Mouse (Mus musculus) heart, postnatal 0 days (tissue): ENCODE measurements around the gene Slc34a3. TPM values are rescaled to one million over a fixed set of nuclear protein-coding genes. Genes with fewer than 3 reads are reported as not detected.

Experiments
- ATAC-seq: fragments of 200-750 bp; cut with Nextera tagmentation; 2 replicates; pipeline ENCODE4 v1.8.0; 2017; ENCODE audit warnings: low read depth, moderate number of reproducible peaks, moderate library complexity; ENCODE audit not compliant: insufficient read depth
- DNase-seq: peaks from one replicate; pipeline ENCODE4 v3.0.0-alpha.2; 2016; ENCODE audit warnings: low spot score
- H3K27ac ChIP-seq: fragments of 300-500 bp; sonication (generic); 2 replicates; pipeline ENCODE4 v1.5.1; 2014; ENCODE audit warnings: low read depth, mild to moderate bottlenecking
- H3K27me3 ChIP-seq: fragments of 300-500 bp; sonication (generic); 2 replicates; pipeline ENCODE4 v1.6.1; 2014; ENCODE audit warnings: low read length, mixed read lengths; ENCODE audit not compliant: control insufficient read depth, insufficient read depth
- H3K36me3 ChIP-seq: fragments of 300-500 bp; sonication (generic); replicated peaks from 2 replicates; pipeline ENCODE4 v1.6.1; 2014; ENCODE audit warnings: low read length, mixed read lengths; ENCODE audit not compliant: control insufficient read depth, insufficient read depth
- H3K4me1 ChIP-seq: fragments of 300-500 bp; sonication (generic); 2 replicates; pipeline ENCODE4 v1.6.1; 2014; ENCODE audit warnings: antibody characterized with exemption; ENCODE audit not compliant: control insufficient read depth, insufficient read depth
- H3K4me2 ChIP-seq: fragments of 300-500 bp; sonication (generic); 2 replicates; pipeline ENCODE4 v1.6.1; 2014; ENCODE audit warnings: low read depth, mild to moderate bottlenecking, low read length, moderate library complexity
- H3K4me3 ChIP-seq: fragments of 300-500 bp; sonication (generic); 2 replicates; pipeline ENCODE4 v1.5.1; 2014; ENCODE audit warnings: low read depth, low read length
- H3K9ac ChIP-seq: fragments of 300-500 bp; sonication (generic); replicated peaks from 2 replicates; pipeline ENCODE4 v1.6.1; 2014; ENCODE audit warnings: low read depth, low read length, mixed read lengths
- H3K9me3 ChIP-seq: fragments of 300-500 bp; sonication (generic); replicated peaks from 2 replicates; pipeline ENCODE4 v1.6.1; 2016; ENCODE audit warnings: low read length; ENCODE audit not compliant: control insufficient read depth
- CTCF ChIP-seq: IDR thresholded peaks from 2 replicates; pipeline ENCODE4 v1.5.1; 2016; ENCODE audit warnings: antibody characterized with exemption, control low read depth, low read depth
- EP300 ChIP-seq: IDR thresholded peaks from 2 replicates; pipeline ENCODE4 v1.6.1; 2016; ENCODE audit warnings: antibody characterized with exemption, low read depth
- WGBS: fragments of 180-500 bp; shearing (Covaris S2); extraction: QIAGEN DNeasy Blood & Tissue Kit; methylation state at CpG from one replicate; pipeline ENCODE4 v1.1.7; 2014; 5-methylcytosine and 5-hydroxymethylcytosine counted together
- polyA plus RNA-seq: library from polyadenylated mRNA; unstranded; fragments of >200 nt; fragmentation: Nextera tagmentation; extraction: Ambion mirVana; gene quantifications from 2 replicates; pipeline ENCODE4 v1.2.1, GENCODE M21; 2015
- total RNA-seq: library from RNA; depleted of rRNA; stranded (reverse); fragments of >200 nt; gene quantifications from 2 replicates; pipeline ENCODE4 v1.2.3, GENCODE M21; 2014; ENCODE audit warnings: low replicate concordance

Slc34a3 gene
- total and polyA plus RNA-seq, 2 experiments from 2014 or later = not detected

DNA sequence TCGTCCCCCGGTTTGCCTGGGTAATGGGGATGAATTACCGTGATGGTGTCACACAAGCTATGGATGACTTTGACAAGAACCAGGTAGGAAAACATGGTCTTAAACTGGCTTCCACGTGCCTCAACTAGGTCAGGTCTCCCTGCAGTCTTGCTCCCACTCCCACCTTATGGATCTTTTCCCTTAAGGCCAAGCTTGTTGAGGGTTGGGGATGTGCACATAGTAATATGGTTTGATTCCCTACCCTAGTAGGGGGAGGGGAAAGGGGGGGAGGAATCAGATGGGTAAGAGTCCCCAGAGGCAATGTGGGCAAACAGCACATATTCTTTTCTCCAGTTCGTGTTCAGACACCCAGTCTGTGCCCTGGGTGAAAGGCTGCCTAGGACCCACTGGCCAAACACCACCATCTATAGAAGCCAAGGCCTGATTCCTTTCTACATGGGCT is 12.8 kb downstream of the Slc34a3 start:
- TF ChIP-seq EP300 (no peak), CTCF (no peak)
- WGBS = 65% methylated on average over 5 of the region's 5 CpGs
- H3K4me1 ChIP-seq = peaks cover 13% of the 10 kb centered on the region

DNA sequence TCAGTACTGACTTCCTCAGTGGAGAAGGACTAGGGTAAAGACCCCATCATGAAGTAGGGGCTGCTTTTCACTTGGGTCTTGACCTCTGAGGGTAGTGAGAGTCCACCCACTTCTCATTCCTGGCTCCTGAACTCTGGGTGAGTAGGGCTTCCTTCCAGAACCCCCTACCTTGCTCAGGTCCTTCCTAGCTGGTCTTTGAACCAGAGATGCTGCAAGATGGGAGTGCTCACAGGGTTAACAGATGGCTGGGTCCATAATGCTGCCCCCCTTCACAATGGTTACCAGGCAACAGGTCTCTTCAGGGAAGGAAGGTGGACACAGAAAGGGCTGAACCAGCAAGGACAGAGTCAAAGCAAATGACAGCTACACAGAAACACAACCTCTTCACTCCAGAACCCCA is 15.7 kb downstream of the Slc34a3 start, which contains the start of gene Fam166a:
Gene Fam166a (plus strand): TSS at position 301 of the 400 bp plus-strand sequence.
- H3K9ac ChIP-seq = no peak within 1 kb of the TSS
- no peaks in the 10 kb centered on the region for H3K9me3 ChIP-seq
- no peak within 1 kb of the TSS for H3K27ac ChIP-seq
- no peak within 1 kb of the TSS for H3K4me2 ChIP-seq
- H3K36me3 ChIP-seq = peaks cover 11% of the 10 kb centered on the region
- no peak within 1 kb of the TSS for H3K4me3 ChIP-seq
- TF ChIP-seq EP300 = no peak
- TF ChIP-seq CTCF = no peak
- no peak for DNase-seq
- ATAC-seq = no peak
- no peaks in the 10 kb centered on the region for H3K27me3 ChIP-seq
- H3K4me1 ChIP-seq = peaks cover 5% of the 10 kb centered on the region

More for the DNA sequence above, 12.8 kb downstream of the Slc34a3 start:
- Histone ChIP-seq H3K4me3 (no peak overlapping the region), H3K27ac (no peak overlapping the region), H3K9me3 (no peaks in the 10 kb centered on the region), H3K9ac (no peak overlapping the region), H3K4me2 (no peak overlapping the region), H3K36me3 (peaks cover 11% of the 10 kb centered on the region), H3K27me3 (no peaks in the 10 kb centered on the region)
- no peak for DNase-seq
- no peak for ATAC-seq

DNA sequence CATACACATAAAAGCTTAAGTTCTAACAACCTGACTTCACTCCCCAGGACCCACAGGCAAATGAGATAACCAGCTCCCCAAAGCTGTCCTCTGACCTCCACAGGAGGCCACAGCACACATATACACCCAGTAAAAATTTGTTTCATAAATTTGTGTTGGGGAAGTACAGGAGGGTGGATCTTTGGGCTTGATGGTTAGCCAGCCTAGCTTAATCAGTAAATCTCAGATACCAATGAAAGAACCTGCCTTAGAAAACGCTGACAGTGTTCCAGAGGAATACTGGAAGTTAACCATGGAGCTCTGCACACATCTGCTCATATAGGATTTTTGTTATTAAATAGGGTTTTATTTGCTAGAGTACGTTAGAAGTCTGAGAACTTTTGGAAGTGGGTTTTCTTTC is 16.5 kb downstream of the Slc34a3 start:
- DNase-seq (no peak), ATAC-seq (no peak)
- 52% methylated on average over 2 of the region's 2 CpGs for WGBS
- no peaks in the 10 kb centered on the region for H3K9me3 ChIP-seq
- TF ChIP-seq CTCF (no peak), EP300 (no peak)
- H3K4me1 ChIP-seq = no peaks in the 10 kb centered on the region
- no peak overlapping the region for H3K4me3 ChIP-seq
- no peaks in the 10 kb centered on the region for H3K27me3 ChIP-seq
- H3K9ac ChIP-seq = no peak overlapping the region
- H3K27ac ChIP-seq = no peak overlapping the region
- H3K4me2 ChIP-seq = no peak overlapping the region
- H3K36me3 ChIP-seq = peaks cover 11% of the 10 kb centered on the region

DNA sequence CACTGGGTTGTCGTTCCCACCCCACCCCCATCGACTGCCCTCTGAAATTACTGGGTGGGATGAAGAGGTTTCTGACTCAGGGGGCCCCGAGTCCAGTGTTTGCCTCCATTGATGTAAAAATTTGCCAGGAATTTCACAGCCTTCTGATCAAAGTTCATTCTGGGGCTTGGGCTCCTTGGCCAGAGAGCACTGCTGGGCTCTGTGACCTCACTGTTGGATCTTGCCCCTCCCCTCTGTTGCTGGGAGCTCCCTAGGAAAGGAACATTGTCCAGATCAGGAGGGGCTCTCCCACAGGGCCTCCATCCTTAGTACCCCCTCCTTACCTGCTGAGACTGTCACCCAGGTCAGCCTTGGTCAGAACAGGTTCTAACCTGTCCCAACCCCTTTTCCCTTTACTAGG is 19.7 kb downstream of the Slc34a3 start, which contains the start of gene Stpg3:
Gene Stpg3 (minus strand): TSS at position 194 of the 400 bp plus-strand sequence.
- Histone ChIP-seq H3K4me2 (no peak within 1 kb of the TSS), H3K27ac (no peak within 1 kb of the TSS), H3K4me1 (peaks cover 10% of the 10 kb centered on the region), H3K4me3 (no peak within 1 kb of the TSS), H3K27me3 (no peaks in the 10 kb centered on the region), H3K9me3 (no peaks in the 10 kb centered on the region), H3K36me3 (no peaks in the 10 kb centered on the region), H3K9ac (no peak within 1 kb of the TSS)
- no peak for ATAC-seq
- DNase-seq = no peak
- TF ChIP-seq CTCF = no peak
- TF ChIP-seq EP300 = no peak
- WGBS = 71% methylated on average over 3 of the region's 3 CpGs

DNA sequence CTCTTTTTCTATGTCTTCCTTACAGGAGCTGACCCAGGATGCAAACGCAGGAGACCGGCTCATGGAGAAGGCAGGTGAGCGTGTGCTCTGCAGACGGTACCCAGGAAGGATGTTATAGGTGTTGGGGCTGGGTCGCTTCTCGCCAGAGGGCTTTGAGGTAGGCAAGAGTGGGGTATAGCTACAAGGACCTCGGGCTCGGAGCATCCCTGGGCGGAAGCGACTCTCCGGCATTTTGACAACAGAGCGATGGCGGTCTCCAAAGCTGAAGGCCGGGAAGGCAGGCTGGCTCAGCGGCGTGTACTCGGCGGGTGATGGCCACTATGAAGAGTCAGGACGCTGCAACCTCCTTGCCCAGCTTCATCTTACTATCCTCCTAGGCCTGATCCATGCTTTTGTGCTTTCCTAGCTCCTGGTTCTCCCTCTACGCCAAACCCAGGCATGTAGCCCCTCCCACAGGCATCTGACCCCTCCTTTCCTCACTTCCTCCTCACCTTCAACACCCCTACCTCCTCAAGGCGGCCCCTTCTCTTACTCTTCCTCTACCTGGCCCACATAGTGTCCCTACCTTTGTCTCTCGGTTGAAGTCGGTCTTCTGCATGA is 20.8 kb downstream of the Slc34a3 start:
- Histone ChIP-seq H3K4me3 (no peak overlapping the region), H3K9me3 (no peaks in the 10 kb centered on the region), H3K27me3 (no peaks in the 10 kb centered on the region), H3K9ac (no peak overlapping the region), H3K36me3 (peaks cover 8% of the 10 kb centered on the region; the same call in 1 of the 2 replicates), H3K4me2 (no peak overlapping the region), H3K27ac (no peak overlapping the region), H3K4me1 (peaks cover 10% of the 10 kb centered on the region)
- WGBS = 54% methylated on average over 23 of the region's 23 CpGs
- DNase-seq (no peak), ATAC-seq (no peak)
- TF ChIP-seq EP300 (no peak), CTCF (no peak)

DNA sequence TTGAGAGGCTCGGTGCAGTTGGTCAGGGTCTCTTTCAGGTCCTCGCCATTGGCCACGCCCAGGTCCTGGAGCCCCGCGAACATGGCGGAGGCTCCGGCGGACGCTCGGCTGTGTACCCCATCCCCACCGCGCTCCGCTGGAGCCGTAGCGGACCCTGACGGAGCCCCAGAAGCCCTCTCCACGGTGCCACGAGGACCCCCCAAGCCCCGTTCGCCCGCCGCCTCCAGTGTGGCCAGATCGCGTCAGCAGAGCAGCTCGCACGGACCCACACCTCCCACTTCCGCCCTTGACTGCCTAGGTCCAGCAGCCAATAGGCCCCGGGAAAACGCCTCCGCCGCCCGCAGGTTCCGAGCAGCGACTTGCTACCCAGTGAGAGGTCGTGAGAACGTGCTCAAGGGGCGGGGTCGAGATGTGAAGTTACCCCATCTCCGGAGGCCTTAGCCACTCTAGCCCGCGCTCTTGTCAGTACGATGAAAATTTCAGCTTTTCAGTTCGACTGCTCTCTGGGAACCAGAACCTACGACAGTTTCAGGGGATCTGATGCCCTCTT is 23.0 kb downstream of the Slc34a3 start, which contains the start of gene Nelfb:
Gene Nelfb (minus strand): TSS at position 369 of the 550 bp plus-strand sequence.
- under 1% methylated on average over 44 of the region's 44 CpGs for WGBS
- peak; percentile 91 for DNase-seq
- Histone ChIP-seq H3K4me1 (peaks cover 10% of the 10 kb centered on the region), H3K36me3 (peaks cover 26% of the 10 kb centered on the region), H3K27ac (peak within 1 kb of the TSS; percentile 85), H3K4me3 (peak within 1 kb of the TSS; percentile 84), H3K4me2 (peak within 1 kb of the TSS; percentile 87), H3K9ac (peak within 1 kb of the TSS; percentile 78), H3K9me3 (no peaks in the 10 kb centered on the region), H3K27me3 (no peaks in the 10 kb centered on the region)
- ATAC-seq = peak; percentile 95
- TF ChIP-seq EP300 (peak; percentile 29; the same call in 1 of the 2 replicates), CTCF (no peak)
